Mouse (Mus musculus): Measurements from ENCODE around the gene Prpf6.

The Prpf6 gene

GRCm38 (mm10) chr2:181693339-181694280 is 101.9 kb downstream of the Prpf6 start, which contains the start of gene Rgs19:
Rgs19 (minus strand) TSS chr2:181693977.
- Histone ChIP-seq H3K9me3 (ENCODE audit: low read length) (no peaks in the 10 kb centered on the region), H3K4me3 (replicated peaks; ENCODE audit: low read length) (peak within 1 kb of the TSS; percentile 86), H3K4me1 (replicated peaks; ENCODE audit: low read depth, low read length) (peaks cover 67% of the 10 kb centered on the region), H3K27me3 (ENCODE audit: insufficient read depth, low read length) (peaks cover 53% of the 10 kb centered on the region), H3K36me3 (ENCODE audit: insufficient read depth, low read length) (peaks cover 38% of the 10 kb centered on the region)
- TF ChIP-seq NANOG (IDR thresholded peaks at IDR 0.05; ENCODE audit: borderline replicate concordance, low read length) (no peak), CTCF (conservative IDR thresholded peaks at IDR 0.05; ENCODE audit: low read length) (no peak), POU5F1 (IDR thresholded peaks at IDR 0.05; ENCODE audit: borderline replicate concordance, low read length) (no peak)

GRCm38 (mm10) chr2:181694581-181694980 is 102.9 kb downstream of the Prpf6 start:
- Histone ChIP-seq H3K9me3 (ENCODE audit: low read length) (no peaks in the 10 kb centered on the region), H3K27me3 (ENCODE audit: insufficient read depth, low read length) (peaks cover 53% of the 10 kb centered on the region), H3K4me3 (replicated peaks; ENCODE audit: low read length) (peak overlapping the region; percentile 86), H3K36me3 (ENCODE audit: insufficient read depth, low read length) (peaks cover 28% of the 10 kb centered on the region), H3K4me1 (replicated peaks; ENCODE audit: low read depth, low read length) (peaks cover 60% of the 10 kb centered on the region)
- TF ChIP-seq CTCF (conservative IDR thresholded peaks at IDR 0.05; ENCODE audit: low read length) (no peak), POU5F1 (IDR thresholded peaks at IDR 0.05; ENCODE audit: borderline replicate concordance, low read length) (no peak), NANOG (IDR thresholded peaks at IDR 0.05; ENCODE audit: borderline replicate concordance, low read length) (no peak)

GRCm38 (mm10) chr2:181695776-181696175 is 104.1 kb downstream of the Prpf6 start:
- Histone ChIP-seq H3K27me3 (ENCODE audit: insufficient read depth, low read length) (peaks cover 53% of the 10 kb centered on the region), H3K4me3 (replicated peaks; ENCODE audit: low read length) (no peak overlapping the region), H3K9me3 (ENCODE audit: low read length) (no peaks in the 10 kb centered on the region), H3K4me1 (replicated peaks; ENCODE audit: low read depth, low read length) (peaks cover 48% of the 10 kb centered on the region), H3K36me3 (ENCODE audit: insufficient read depth, low read length) (peaks cover 16% of the 10 kb centered on the region)
- no peak for TF ChIP-seq NANOG (IDR thresholded peaks at IDR 0.05; ENCODE audit: borderline replicate concordance, low read length)
- TF ChIP-seq POU5F1 (IDR thresholded peaks at IDR 0.05; ENCODE audit: borderline replicate concordance, low read length): no peak
- TF ChIP-seq CTCF (conservative IDR thresholded peaks at IDR 0.05; ENCODE audit: low read length): no peak

- no peak for TF ChIP-seq POU5F1 (IDR thresholded peaks at IDR 0.05; ENCODE audit: borderline replicate concordance, low read length)
- TF ChIP-seq NANOG (IDR thresholded peaks at IDR 0.05; ENCODE audit: borderline replicate concordance, low read length): no peak
- TF ChIP-seq CTCF (conservative IDR thresholded peaks at IDR 0.05; ENCODE audit: low read length): no peak
- Histone ChIP-seq H3K4me3 (replicated peaks; ENCODE audit: low read length) (peak overlapping the region; percentile 76), H3K36me3 (ENCODE audit: insufficient read depth, low read length) (peaks cover 5% of the 10 kb centered on the region), H3K27me3 (ENCODE audit: insufficient read depth, low read length) (peaks cover 50% of the 10 kb centered on the region), H3K4me1 (replicated peaks; ENCODE audit: low read depth, low read length) (peaks cover 42% of the 10 kb centered on the region), H3K9me3 (ENCODE audit: low read length) (no peaks in the 10 kb centered on the region)
These were observed 105.2 kb downstream of the Prpf6 start for GRCm38 (mm10) chr2:181696801-181697420.

- TF ChIP-seq CTCF (conservative IDR thresholded peaks at IDR 0.05; ENCODE audit: low read length) (no peak), NANOG (IDR thresholded peaks at IDR 0.05; ENCODE audit: borderline replicate concordance, low read length) (no peak)
- H3K9me3 ChIP-seq (ENCODE audit: low read length): no peaks in the 10 kb centered on the region
- H3K36me3 ChIP-seq (ENCODE audit: insufficient read depth, low read length): no peaks in the 10 kb centered on the region
- peak within 1 kb of the TSS; percentile 76 for H3K4me3 ChIP-seq (replicated peaks; ENCODE audit: low read length)
- H3K27me3 ChIP-seq (ENCODE audit: insufficient read depth, low read length): peaks cover 38% of the 10 kb centered on the region
- peaks cover 31% of the 10 kb centered on the region for H3K4me1 ChIP-seq (replicated peaks; ENCODE audit: low read depth, low read length)
These were observed 106.6 kb downstream of the Prpf6 start, which contains the start of gene Lkaaear1 for GRCm38 (mm10) chr2:181698241-181698640. Lkaaear1 (minus strand) TSS chr2:181698442.
